Mouse (Mus musculus): ENCODE measurements around the gene Olfr504.
"Not testable (repeated sequence)": the region's sequence is repeated elsewhere in the genome, so short reads cannot be mapped to it uniquely, and the experiment has no call there.

GRCm38 (mm10) chr7:108601916-108602315 lies 36.3 kb upstream of the Olfr504 start:
- not testable (repeated sequence) for TF ChIP-seq CTCF (IDR thresholded peaks at IDR 0.05; ENCODE audit: low read depth, low read length); POLR2A (IDR thresholded peaks at IDR 0.05; ENCODE audit: extremely low read depth, insufficient read depth, low read length)
